Mouse (Mus musculus) embryonic facial prominence, embryonic 14.5 days (tissue): ENCODE measurements around the gene Tbc1d9. TPM values are rescaled to one million over a fixed set of nuclear protein-coding genes. Genes with fewer than 3 reads are reported as not detected.

ENCODE experiments used
- ATAC-seq: fragments of 200-750 bp; cut with Nextera tagmentation; 2 replicates; pipeline ENCODE4 v1.8.0; 2017; ENCODE audit warnings: low read depth, moderate number of reproducible peaks, moderate TSS enrichment
- DNase-seq: peaks from one replicate; pipeline ENCODE4 v3.0.0-alpha.2; 2015; ENCODE audit warnings: low spot score
- H3K27ac ChIP-seq: fragments of 300-500 bp; sonication (generic); replicated peaks from 2 replicates; pipeline ENCODE4 v1.5.1; 2014; ENCODE audit warnings: low read depth, mild to moderate bottlenecking, low read length, moderate library complexity
- H3K27me3 ChIP-seq: fragments of 300-500 bp; sonication (generic); replicated peaks from 2 replicates; pipeline ENCODE4 v1.6.1; 2014; ENCODE audit warnings: low read length; ENCODE audit not compliant: control insufficient read depth, insufficient read depth
- H3K36me3 ChIP-seq: fragments of 300-500 bp; sonication (generic); 2 replicates; pipeline ENCODE4 v1.6.1; 2014; ENCODE audit warnings: low read length, mixed read lengths; ENCODE audit not compliant: control insufficient read depth, insufficient read depth
- H3K4me1 ChIP-seq: fragments of 300-500 bp; sonication (generic); 2 replicates; pipeline ENCODE4 v1.6.1; 2014; ENCODE audit warnings: antibody characterized with exemption, low read length; ENCODE audit not compliant: control insufficient read depth, insufficient read depth
- H3K4me2 ChIP-seq: fragments of 300-500 bp; sonication (generic); 2 replicates; pipeline ENCODE4 v1.6.1; 2014; ENCODE audit warnings: low read depth, mild to moderate bottlenecking, low read length, moderate library complexity, mixed read lengths
- H3K4me3 ChIP-seq: fragments of 300-500 bp; sonication (generic); 2 replicates; pipeline ENCODE4 v1.5.1; 2014; ENCODE audit warnings: low read depth, mild to moderate bottlenecking, low read length
- H3K9ac ChIP-seq: fragments of 300-500 bp; sonication (generic); 2 replicates; pipeline ENCODE4 v1.6.1; 2014; ENCODE audit warnings: low read depth, mild to moderate bottlenecking, low read length, moderate library complexity, mixed read lengths
- H3K9me3 ChIP-seq: fragments of 300-500 bp; sonication (generic); 2 replicates; pipeline ENCODE4 v1.6.1; 2016; ENCODE audit warnings: low read length; ENCODE audit not compliant: control insufficient read depth
- WGBS: fragments of 180-500 bp; shearing (Covaris S2); extraction: QIAGEN DNeasy Blood & Tissue Kit; methylation state at CpG from one replicate; pipeline ENCODE4 v1.1.7; 2014; 5-methylcytosine and 5-hydroxymethylcytosine counted together
- polyA plus RNA-seq: library from polyadenylated mRNA; unstranded; fragments of >200 nt; fragmentation: Nextera tagmentation; extraction: Ambion mirVana; gene quantifications from 2 replicates; pipeline ENCODE4 v1.2.1, GENCODE M21; 2014

The Tbc1d9 gene
- polyA plus RNA-seq, 1 experiment from 2014 or later, result 2.8 TPM

DNA sequence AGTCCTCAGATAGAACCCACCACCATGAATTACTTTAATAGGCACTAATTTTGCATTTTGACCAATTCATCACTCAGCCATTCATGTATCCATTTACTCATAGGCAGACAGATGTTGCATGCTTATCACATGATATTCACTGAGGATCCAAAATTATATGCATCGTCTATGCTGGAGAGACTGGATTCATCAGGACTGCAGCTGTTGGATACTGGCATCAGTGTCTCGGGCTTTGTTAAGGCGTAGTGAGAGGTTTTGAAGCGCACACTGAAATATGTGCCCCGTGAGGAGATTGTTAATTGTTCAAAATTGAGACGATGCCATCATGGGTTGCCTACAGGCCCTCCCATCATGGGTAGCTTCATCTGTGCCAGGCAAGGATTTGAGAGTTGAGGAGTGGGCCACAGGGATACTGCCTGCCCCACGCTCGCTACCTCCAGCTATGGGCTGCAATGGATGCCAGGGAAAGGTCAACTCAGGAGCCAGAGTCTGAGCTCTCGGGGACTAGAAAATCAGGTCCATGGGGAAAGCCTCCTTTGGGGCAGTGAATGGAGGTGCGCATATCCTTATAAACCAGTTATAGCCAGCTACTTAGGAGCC lies 22.3 kb downstream of the Tbc1d9 start:
- peak; percentile 32; the same call in 1 of the 2 replicates for ATAC-seq
- H3K9me3 ChIP-seq, result no peaks in the 10 kb centered on the region
- H3K36me3 ChIP-seq, result no peaks in the 10 kb centered on the region
- DNase-seq, result peak; percentile 40
- H3K27me3 ChIP-seq, result no peaks in the 10 kb centered on the region
- H3K9ac ChIP-seq, result no peak overlapping the region
- H3K4me1 ChIP-seq, result peaks cover 9% of the 10 kb centered on the region; the same call in 1 of the 2 replicates
- H3K27ac ChIP-seq, result no peak overlapping the region
- 86% methylated on average over 10 of the region's 10 CpGs for WGBS
- no peak overlapping the region for H3K4me3 ChIP-seq
- no peak overlapping the region for H3K4me2 ChIP-seq

DNA sequence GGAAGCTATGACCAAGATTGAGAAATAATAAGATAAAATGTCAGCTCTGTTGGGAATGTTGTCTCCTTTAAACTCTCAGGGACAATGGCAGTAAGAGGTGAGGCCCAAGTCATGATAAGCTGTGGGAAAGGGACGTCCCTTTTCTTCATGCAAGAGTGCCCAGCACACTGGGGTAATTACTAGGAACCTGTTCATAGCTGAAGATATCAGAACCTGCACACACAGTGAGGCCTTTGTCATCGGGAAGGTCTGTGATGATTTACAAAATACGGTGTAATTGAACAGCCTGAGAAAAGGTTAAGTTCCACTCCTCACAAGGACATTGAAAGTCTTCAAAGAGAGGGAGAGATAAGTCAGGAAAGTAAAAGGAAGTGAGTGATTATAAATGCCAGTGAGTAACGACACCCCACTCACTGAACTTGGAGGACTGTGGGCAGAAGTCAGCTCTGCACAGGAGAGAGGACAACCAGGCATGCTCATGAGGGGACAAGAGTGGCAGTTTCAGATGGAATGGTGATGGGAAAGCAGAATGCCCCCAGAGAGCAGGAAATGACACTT lies 24.5 kb downstream of the Tbc1d9 start:
- Histone ChIP-seq H3K9me3 (no peaks in the 10 kb centered on the region), H3K4me1 (no peaks in the 10 kb centered on the region), H3K27me3 (no peaks in the 10 kb centered on the region), H3K36me3 (no peaks in the 10 kb centered on the region), H3K4me2 (no peak overlapping the region), H3K9ac (no peak overlapping the region), H3K4me3 (no peak overlapping the region), H3K27ac (no peak overlapping the region)
- WGBS, result 68% methylated on average over 4 of the region's 4 CpGs
- no peak for DNase-seq
- no peak for ATAC-seq

DNA sequence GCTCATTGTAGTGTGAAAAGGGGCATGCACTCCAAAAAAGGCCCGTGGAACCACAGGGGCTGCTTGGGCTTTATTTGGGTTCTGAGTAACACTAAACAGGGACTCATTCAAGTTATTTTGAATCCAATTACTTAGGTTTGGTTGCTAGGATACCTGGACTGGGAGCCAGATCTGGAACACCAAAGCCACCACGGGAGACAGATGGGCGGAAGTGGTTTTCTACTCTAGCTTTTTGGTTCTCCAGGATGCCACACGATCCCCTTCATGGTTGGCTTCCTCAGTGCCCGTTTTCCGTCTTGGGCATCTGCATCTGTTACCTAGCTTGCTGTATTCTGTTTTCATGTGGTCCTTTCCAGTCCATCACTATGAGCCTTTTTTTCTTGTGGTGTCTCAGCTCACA lies 30.9 kb downstream of the Tbc1d9 start:
- no peaks in the 10 kb centered on the region for H3K27me3 ChIP-seq
- WGBS, result 83% methylated on average over 6 of the region's 6 CpGs
- H3K4me3 ChIP-seq, result no peak overlapping the region
- ATAC-seq (no peak), DNase-seq (no peak)
- no peak overlapping the region for H3K4me2 ChIP-seq
- no peaks in the 10 kb centered on the region for H3K36me3 ChIP-seq
- H3K4me1 ChIP-seq, result peaks cover 16% of the 10 kb centered on the region
- H3K9me3 ChIP-seq, result no peaks in the 10 kb centered on the region
- no peak overlapping the region for H3K27ac ChIP-seq
- no peak overlapping the region for H3K9ac ChIP-seq

DNA sequence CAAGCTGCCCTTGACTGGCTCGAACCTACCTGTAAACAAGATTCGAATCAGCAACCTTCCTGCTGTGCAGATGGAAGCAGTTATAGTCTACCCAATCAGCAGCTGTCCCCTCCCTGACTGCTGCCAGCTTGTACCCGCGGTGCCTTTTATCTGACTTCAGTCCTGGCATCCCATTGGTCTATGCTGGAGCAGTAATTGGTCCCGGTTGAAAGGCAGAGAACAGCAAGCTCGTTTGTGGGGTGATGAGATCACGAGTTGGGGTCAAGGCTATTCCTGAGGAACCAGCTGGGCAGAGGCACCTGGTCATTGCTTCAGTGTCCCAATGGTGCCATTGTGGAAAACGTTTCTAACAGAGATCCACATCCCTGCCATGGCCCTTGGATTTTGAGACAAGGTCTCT lies 34.6 kb downstream of the Tbc1d9 start:
- WGBS, result 66% methylated on average over 8 of the region's 8 CpGs
- Histone ChIP-seq H3K9ac (no peak overlapping the region), H3K4me1 (peaks cover 17% of the 10 kb centered on the region), H3K9me3 (no peaks in the 10 kb centered on the region), H3K27me3 (no peaks in the 10 kb centered on the region), H3K36me3 (no peaks in the 10 kb centered on the region), H3K27ac (no peak overlapping the region), H3K4me3 (no peak overlapping the region), H3K4me2 (no peak overlapping the region)
- DNase-seq (no peak), ATAC-seq (no peak)

DNA sequence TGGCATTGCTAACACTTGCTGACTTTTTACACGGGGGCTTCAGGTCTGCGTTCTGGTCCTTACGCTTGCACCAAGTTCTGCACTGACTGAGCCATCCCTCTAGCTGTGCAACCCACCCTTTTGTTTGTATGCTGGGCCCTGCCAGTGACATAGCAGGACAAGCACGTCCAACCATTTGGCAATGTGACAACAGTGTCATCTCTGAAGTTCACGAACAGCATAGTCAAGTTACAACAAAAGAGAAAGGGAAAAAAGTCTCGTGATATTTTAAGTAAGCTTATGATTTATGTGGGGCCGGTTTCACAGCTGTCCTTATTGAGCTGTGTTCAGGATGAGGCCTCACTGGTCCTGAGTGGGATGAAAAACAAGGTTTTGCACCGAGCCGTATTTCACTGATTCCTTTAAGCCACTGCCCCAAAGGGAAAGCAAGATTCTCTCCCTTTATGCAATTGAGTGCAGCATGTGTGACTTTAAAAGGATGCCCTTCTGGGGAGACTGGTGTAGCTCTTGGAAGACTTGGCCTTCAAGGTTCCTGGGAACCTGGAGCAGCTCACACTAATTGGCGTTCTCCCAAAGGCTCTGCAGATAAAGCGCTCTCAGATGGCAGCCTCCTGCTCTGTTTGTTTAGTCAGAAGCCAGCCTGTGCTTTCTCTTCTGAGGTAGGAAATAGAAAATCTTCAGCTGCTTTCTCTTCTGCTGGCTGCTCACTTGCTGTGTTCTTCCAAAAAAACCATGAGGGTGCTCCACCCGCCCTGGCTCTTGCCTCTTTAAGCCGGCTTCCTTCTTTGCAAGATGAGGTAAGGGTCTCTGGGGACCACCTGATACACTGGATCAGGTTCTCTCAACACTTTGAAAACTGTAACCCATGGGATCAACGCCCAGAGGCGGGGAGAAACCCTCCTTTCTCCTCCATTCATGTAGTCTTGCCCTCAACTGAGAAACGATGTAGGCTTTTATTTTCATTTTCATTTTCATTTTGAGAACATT lies 35.3 kb downstream of the Tbc1d9 start:
- Histone ChIP-seq H3K9me3 (no peaks in the 10 kb centered on the region), H3K9ac (0 out of 2 replicates have a peak overlapping the region, but pooled peaks have one; percentile 22), H3K27me3 (no peaks in the 10 kb centered on the region), H3K4me3 (no peak overlapping the region), H3K4me1 (peaks cover 17% of the 10 kb centered on the region), H3K36me3 (no peaks in the 10 kb centered on the region), H3K27ac (peak overlapping the region; percentile 73), H3K4me2 (peak overlapping the region; percentile 35)
- ATAC-seq (peak; percentile 77), DNase-seq (peak; percentile 80)
- 62% methylated on average over 16 of the region's 16 CpGs for WGBS

DNA sequence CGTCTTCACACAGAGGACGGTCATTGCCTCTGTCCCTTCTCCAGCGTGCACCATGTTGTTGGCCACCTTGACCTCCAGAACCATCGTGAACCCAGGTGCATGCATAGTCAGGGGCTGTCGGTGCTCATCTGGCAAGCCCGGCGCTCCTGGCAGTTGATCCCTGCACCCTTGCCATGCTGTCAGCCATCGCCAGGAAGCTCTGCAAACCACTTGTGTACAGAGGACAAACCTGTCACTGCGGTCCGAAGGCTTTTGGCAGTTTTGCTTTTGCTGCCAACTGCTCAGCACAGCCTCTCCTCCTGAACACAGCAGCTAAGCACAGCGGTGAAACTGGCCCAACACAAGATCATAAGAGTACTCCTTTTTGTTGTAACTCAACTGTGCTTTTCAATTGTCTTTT lies 37.8 kb downstream of the Tbc1d9 start:
- H3K27ac ChIP-seq, result no peak overlapping the region
- 91% methylated on average over 11 of the region's 11 CpGs for WGBS
- ATAC-seq (no peak), DNase-seq (no peak)
- no peak overlapping the region for H3K4me2 ChIP-seq
- no peak overlapping the region for H3K9ac ChIP-seq
- H3K4me1 ChIP-seq, result peaks cover 17% of the 10 kb centered on the region
- H3K4me3 ChIP-seq, result no peak overlapping the region
- no peaks in the 10 kb centered on the region for H3K36me3 ChIP-seq
- no peaks in the 10 kb centered on the region for H3K27me3 ChIP-seq
- H3K9me3 ChIP-seq, result no peaks in the 10 kb centered on the region

DNA sequence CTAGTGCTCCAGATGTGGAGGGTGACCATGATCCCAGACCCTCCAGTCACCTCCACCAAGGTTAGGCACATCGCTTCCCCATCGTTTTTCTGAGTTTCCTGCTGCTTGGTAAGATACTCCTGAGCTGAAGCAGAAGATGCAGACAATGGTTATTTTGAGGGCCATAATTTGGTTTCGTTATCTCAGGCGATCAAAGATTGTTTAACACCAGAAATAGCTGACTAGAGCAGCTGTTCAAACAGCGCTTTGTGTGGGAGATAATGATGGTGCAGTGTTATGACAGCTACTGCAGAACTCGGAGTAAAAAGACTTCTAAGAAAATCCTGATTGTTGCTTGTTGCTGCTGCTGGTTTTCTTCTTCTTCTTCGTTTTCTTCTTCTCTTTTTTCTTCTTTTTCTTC lies 40.8 kb downstream of the Tbc1d9 start:
- H3K4me2 ChIP-seq, result no peak overlapping the region
- H3K36me3 ChIP-seq, result 0 out of 2 replicates have a peak, but pooled peaks cover 4% of the 10 kb centered on the region
- no peak overlapping the region for H3K4me3 ChIP-seq
- H3K27me3 ChIP-seq, result no peaks in the 10 kb centered on the region
- 75% methylated on average over 7 of the region's 7 CpGs for WGBS
- H3K27ac ChIP-seq, result no peak overlapping the region
- H3K4me1 ChIP-seq, result peaks cover 3% of the 10 kb centered on the region; the same call in 1 of the 2 replicates
- no peak overlapping the region for H3K9ac ChIP-seq
- DNase-seq (no peak), ATAC-seq (no peak)
- no peaks in the 10 kb centered on the region for H3K9me3 ChIP-seq

DNA sequence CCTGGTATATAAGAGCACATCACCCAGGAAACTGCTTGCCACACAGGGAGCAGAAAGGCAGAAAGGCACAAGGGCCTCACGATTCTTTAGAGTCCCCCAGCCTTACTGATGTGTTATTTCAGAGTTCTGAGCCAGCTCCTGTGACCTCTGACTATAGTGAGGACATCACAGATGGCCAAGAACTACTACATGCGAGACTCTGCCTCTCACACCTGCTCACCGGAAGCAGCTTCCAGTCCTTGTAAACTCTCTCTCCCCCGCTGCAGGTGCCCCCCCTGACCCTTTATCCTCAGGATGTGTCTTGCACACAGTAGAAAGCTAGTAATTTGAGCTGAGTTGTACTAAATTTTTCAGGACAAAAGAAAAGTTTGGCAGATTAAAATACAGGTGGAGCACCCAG lies 44.4 kb downstream of the Tbc1d9 start:
- H3K9ac ChIP-seq, result no peak overlapping the region
- H3K9me3 ChIP-seq, result no peaks in the 10 kb centered on the region
- ATAC-seq (no peak), DNase-seq (no peak)
- H3K36me3 ChIP-seq, result 0 out of 2 replicates have a peak, but pooled peaks cover 7% of the 10 kb centered on the region
- H3K4me3 ChIP-seq, result no peak overlapping the region
- no peak overlapping the region for H3K27ac ChIP-seq
- no peaks in the 10 kb centered on the region for H3K27me3 ChIP-seq
- WGBS, result 77% methylated on average over 4 of the region's 4 CpGs
- no peak overlapping the region for H3K4me2 ChIP-seq
- no peaks in the 10 kb centered on the region for H3K4me1 ChIP-seq
